Mouse (Mus musculus): ENCODE measurements around the gene Rps16. TPM values are rescaled to one million over a fixed set of nuclear protein-coding genes. Genes with fewer than 3 reads are reported as not detected.
A peak's percentile ranks its signal among the peaks of the same experiment; 100 is the strongest.

Rps16 gene
- total RNA-seq, 2 experiments from 2014 or later: 881 to 3,991 TPM

GRCm38 (mm10) chr7:28341381-28341780, 9.1 kb upstream of the Rps16 start:
- no peak for ATAC-seq (replicated peaks; ENCODE audit: low FRiP score, low TSS enrichment, poor library complexity, severe bottlenecking)

DNA sequence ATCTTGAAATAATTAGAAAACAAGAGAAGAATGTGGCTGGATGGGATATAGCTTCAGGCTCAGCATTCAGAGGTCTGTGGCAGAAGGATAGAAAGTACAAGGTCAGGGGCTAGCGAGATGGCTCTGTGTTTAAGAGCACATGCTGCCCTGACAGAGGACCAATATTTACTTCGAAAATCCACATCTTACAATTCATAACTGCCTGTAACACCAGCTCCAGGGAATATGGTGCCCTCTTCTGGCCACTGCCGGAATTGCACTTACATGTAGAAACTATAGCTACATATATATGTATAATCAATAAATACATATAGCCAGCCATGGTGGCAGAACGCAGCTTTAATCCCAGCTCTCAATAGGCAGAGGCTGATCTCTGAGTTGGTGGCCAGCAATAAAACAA, 5.8 kb upstream of the Rps16 start:
- ATAC-seq (replicated peaks; ENCODE audit: low FRiP score, low TSS enrichment, poor library complexity, severe bottlenecking): peak; percentile 50; the same call in 1 of the 2 replicates

DNA sequence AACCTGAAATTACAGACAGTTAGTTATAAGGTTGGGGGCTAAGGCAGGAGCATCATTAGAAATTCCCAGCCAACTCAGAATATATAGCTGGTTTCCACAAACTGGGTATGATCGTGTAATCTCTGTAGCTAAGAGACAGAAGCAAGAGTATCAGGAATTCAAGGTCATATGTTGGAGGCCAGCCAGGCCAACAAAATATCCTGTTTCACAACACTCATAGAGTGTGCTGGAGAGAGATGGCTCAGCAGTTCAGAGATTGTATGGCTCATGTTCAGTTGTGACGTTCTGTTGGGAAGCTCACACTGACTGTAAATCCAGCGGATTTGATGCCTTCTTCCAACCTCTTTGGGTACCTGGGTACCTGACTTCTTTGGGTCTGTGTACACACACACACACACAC, 2.7 kb upstream of the Rps16 start:
- no peak for ATAC-seq (replicated peaks; ENCODE audit: low FRiP score, low TSS enrichment, poor library complexity, severe bottlenecking)

DNA sequence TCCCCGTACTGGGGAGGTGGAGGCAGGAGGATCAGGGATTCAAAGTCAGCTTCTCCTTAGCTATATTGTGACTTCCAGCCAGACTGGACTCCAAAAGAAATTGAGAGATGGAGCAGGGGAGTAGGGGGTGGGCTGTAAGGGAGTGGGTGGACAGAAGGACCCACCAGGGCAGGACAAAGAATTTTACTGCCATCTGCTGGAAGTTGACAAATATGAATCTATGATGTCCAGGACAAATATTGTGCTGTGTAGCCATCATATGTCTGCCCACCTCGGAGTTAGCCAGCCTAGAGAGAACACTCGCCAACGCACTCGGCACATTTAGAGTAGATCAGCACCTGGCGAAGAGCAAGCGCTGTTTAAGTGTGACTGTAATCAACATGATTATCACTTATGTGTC, 1.9 kb upstream of the Rps16 start:
- ATAC-seq (replicated peaks; ENCODE audit: low FRiP score, low TSS enrichment, poor library complexity, severe bottlenecking): no peak

GRCm38 (mm10) chr7:28351676-28352191, 1.3 kb downstream of the Rps16 start:
- ATAC-seq (replicated peaks; ENCODE audit: low FRiP score, low TSS enrichment, poor library complexity, severe bottlenecking): 0 out of 2 replicates have a peak, but pooled peaks have one; percentile 24

DNA sequence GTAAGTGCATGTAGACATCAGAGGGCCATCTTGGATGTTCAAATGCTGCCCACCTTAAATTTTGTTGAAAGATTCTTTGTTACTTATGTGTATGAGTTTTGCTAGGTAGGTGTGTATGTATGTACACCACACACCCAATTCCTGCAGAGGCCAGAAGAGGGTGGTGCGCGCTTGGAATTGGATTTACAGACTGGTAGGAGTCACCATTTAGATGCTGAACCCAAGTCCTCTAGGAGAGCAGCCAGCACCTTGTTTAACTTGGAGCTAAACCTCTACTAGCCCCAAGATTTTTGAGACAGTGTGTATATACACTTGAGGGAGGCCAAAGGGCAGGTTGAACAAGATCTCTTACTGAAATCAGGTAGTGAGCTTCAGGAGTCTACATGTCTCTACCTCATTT, 2.8 kb downstream of the Rps16 start:
- ATAC-seq (replicated peaks; ENCODE audit: low FRiP score, low TSS enrichment, poor library complexity, severe bottlenecking): no peak

DNA sequence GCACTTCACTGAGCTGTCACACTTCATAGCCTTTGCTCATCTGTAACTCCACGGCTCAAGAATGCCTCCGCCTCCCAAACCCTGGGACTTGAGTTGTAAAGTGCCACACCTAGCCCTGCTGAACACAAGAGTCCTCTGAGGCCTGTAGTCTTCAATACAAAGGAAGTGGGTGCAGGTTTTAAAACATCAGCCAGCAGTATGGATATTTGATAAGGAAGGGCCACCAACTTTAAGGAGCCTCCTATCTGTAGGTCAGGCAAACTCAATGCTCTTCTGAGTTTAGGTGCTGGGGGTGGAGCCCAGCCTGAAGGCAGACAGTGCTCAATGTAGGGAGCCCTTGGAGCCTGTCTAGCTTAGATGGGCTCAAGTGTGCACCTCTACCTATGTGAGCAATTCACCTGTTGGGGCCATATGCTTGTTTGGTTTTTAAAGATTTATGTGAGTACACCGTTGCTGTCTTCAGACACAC, 3.7 kb downstream of the Rps16 start:
- no peak for ATAC-seq (replicated peaks; ENCODE audit: low FRiP score, low TSS enrichment, poor library complexity, severe bottlenecking)

DNA sequence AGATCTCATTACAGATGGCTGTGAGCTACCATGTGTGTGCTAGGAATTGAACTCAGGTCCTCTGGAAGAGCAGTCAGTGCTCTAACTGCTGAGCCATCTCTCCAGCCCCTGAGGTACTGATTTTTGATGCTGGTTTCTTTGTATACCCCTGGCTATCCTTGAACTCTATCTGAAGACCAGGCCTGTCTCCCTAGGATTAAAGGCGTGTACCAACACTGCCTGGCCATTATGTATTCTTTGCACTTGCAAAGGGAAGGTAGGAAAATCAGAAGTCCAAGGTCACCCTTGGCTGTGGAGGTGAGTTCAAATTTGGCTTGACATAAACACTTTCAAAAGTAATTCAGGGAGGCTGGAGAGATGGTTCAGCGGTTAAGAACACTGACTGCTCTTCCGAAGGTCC, 4.1 kb downstream of the Rps16 start:
- ATAC-seq (replicated peaks; ENCODE audit: low FRiP score, low TSS enrichment, poor library complexity, severe bottlenecking): no peak

GRCm38 (mm10) chr7:28355221-28355620, 4.8 kb downstream of the Rps16 start:
- ATAC-seq (replicated peaks; ENCODE audit: low FRiP score, low TSS enrichment, poor library complexity, severe bottlenecking): no peak

DNA sequence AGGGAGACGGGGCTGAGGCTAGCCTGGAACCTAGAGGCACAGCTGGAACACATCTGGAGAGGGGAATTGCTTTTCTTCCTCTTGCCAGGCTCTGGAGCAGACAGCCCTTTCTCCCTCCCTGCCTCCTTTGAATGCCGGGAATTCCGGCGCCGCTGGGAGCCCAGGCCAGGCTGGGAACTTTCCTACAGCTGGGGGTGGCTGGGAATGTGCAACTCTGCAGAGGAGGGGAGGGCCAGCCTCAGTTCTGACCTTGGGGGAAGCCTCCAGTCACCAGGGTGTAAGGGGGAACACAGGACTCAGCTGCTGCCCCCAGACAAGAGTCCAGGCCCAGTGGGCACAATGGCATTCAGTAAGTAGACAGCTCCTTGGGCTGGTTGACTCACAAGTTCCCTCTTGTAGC, 6.5 kb downstream of the Rps16 start:
- no peak for ATAC-seq (replicated peaks; ENCODE audit: low FRiP score, low TSS enrichment, poor library complexity, severe bottlenecking)

DNA sequence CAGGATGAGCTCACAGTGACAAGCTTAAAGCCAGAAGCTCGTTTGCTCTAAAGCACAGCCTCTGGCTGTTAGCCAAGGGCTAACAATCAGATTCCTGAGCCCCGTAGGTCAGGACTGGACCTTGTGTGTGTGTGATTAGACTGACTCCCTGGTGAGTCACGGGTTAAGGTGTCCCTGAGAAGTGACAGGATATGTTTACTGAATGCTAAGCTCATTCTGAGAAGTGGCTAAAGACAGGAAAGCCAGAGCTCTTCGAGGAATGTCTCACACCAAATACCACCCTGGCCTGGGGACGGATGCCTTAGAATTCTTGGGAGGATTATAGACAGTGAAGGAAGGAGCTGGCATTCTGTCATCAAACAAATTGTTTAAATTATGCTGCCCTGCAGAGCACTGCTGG, 7.5 kb downstream of the Rps16 start:
- ATAC-seq (replicated peaks; ENCODE audit: low FRiP score, low TSS enrichment, poor library complexity, severe bottlenecking): no peak

- no peak for ATAC-seq (replicated peaks; ENCODE audit: low FRiP score, low TSS enrichment, poor library complexity, severe bottlenecking)
These were observed 8.0 kb downstream of the Rps16 start for GRCm38 (mm10) chr7:28358431-28358830.

- no peak for ATAC-seq (replicated peaks; ENCODE audit: low FRiP score, low TSS enrichment, poor library complexity, severe bottlenecking)
These were observed 9.4 kb downstream of the Rps16 start for GRCm38 (mm10) chr7:28359854-28360253.

DNA sequence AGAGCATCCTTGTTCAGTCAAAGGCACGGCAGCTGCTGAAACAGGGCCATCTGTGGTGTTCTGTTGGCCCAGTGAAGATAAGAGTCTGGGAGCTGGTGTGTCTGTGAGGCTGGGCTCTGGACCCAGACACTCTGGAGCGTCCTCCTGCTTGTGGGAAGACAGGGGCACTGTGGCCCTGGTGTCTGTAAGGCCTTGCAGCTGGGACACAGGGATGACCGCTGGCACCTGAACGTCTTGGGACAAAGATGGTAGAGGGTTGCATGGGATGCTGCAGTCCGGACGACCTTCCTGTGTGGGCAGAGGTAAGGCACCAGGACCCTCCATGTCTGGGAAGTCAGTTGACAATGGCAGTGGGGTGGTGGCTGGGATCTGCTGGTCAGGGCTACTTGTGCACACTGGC, 9.8 kb downstream of the Rps16 start:
- no peak for ATAC-seq (replicated peaks; ENCODE audit: low FRiP score, low TSS enrichment, poor library complexity, severe bottlenecking)

DNA sequence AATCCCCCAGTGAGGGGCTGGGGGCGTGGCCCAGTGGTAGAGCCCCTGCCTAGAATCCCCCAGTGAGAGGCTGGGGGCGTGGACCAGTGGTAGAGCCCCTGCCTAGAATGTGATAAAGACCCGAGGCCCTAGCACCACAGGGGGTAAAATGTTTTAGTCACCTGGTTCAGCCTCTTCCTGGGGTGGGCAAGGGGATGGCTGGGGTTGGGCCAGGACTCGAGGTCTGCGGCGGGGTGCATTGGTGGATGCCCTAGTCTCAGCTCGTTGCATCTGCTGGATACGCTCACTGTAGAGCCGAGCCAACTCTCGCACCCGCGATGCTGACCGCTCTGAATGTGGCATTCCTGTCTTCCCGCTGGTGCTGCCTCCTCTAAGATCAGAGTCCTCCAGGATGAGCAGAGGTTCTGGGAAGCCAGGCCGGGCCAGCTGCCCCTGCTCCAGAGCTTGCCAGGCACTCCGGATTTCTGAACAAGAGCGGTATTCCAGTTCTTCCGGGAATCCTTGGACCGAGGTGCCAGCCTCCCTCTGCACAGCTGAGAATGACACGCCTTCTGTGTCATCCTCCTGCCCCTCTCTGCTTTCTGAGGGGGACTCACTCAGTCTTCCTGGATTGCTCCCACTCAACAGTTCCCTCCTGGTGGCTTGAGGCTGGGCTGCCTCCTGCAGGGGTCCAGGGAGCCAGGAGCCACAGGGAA, 11.3 kb downstream of the Rps16 start:
- ATAC-seq (replicated peaks; ENCODE audit: low FRiP score, low TSS enrichment, poor library complexity, severe bottlenecking): no peak

- no peak for ATAC-seq (replicated peaks; ENCODE audit: low FRiP score, low TSS enrichment, poor library complexity, severe bottlenecking)
These were observed 12.1 kb downstream of the Rps16 start for GRCm38 (mm10) chr7:28362441-28363060.

DNA sequence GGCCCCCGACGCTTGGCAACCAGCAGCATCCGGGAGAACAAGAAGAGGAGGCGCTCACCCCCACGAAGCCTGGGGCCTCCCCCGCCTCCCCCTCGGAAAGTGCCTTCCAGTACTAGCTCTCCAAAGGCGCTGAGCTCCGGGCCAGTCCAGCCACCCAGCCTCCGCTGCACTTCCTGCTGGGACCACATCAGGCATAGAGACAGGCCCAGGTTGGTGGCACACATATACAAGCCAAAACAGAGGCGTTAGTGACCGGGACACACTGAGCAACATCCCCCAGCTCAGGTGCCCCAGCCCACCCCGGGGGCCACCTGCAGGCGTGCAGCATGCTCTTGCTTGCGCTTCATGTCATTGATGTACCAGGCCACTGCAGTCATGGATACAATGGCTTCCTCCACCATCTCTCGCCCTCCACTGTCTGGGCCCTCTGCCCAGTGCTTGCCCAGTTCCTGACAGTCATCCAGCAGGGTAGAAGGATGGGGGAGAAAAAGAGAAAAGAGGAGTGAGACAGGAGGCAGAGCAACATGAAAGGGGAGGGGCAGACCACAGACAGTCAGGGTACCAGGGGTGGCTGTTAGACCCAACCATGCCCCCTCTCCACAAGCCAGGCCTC, 17.3 kb downstream of the Rps16 start:
- no peak for ATAC-seq (replicated peaks; ENCODE audit: low FRiP score, low TSS enrichment, poor library complexity, severe bottlenecking)

DNA sequence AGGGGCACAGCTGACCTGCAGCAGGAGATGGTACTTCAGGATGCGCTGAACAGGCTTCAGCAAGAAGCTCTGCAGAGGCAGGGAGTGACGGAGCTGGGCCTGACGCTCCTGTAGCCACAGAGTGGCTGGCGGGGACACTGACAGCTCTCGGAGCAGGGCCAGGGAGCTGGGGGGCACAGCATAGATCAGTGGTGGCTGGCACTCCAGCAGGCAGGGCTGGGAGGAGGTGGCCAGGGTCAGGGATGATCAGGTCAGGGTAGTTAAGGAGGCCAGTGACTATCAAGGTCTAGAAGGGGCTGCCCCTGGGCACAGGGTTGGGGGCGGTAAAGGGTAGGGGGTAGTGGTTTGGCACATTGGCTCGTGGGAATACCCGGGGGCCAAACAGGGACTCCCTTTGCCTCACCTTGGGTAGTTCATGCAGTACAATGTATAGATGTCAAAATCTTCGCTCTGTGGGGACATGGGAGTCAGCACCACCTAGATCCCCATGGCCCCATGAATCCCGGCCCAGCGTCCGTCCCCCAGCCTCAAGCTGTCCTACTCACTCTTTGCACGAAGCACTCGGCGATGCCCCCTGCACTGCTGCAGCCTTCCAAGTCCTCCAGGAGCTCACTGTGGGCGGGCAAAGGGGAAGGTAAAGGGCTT, 17.9 kb downstream of the Rps16 start:
- ATAC-seq (replicated peaks; ENCODE audit: low FRiP score, low TSS enrichment, poor library complexity, severe bottlenecking): no peak

GRCm38 (mm10) chr7:28370051-28370450, 19.6 kb downstream of the Rps16 start:
- no peak for ATAC-seq (replicated peaks; ENCODE audit: low FRiP score, low TSS enrichment, poor library complexity, severe bottlenecking)

- ATAC-seq (replicated peaks; ENCODE audit: low FRiP score, low TSS enrichment, poor library complexity, severe bottlenecking): no peak
These were observed 20.6 kb downstream of the Rps16 start for GRCm38 (mm10) chr7:28370977-28371513.
